Mouse (Mus musculus) embryonic fibroblast, embryonic 13.5 days (primary cell): Measurements from ENCODE around the gene Tmem108.

ENCODE experiments used
- CTCF ChIP-seq: IDR thresholded peaks from 2 replicates; pipeline ENCODE4 v1.5.1; 2011; ENCODE audit warnings: mild to moderate bottlenecking, control low read depth, low read length, moderate library complexity, borderline replicate concordance; ENCODE audit not compliant: insufficient read depth
- POLR2A ChIP-seq: IDR thresholded peaks from 2 replicates; pipeline ENCODE4 v1.6.1; 2011; ENCODE audit warnings: low read depth, mild to moderate bottlenecking, control low read depth, low read length, moderate library complexity

DNA sequence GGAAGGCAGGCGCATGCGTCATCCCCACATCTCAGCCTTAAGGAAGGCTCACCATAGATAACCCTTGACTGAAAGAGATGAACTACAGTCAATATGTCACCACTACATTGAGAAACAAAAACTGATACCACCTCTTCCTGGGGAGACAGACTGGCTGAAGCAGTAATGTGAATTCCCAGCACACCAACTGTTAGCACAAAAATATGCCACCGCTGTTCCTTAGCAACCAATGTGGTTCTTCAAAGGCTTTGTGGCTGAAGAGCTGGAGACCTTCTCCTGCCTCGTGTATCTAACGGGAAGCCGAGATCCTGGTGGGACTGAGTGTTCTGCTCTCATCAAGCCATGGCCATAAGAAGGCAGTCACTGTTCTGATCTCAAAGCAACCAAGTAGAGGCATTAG, 92.8 kb downstream of the Tmem108 start:
- no peak for TF ChIP-seq CTCF
- TF ChIP-seq POLR2A, result no peak
